Mouse (Mus musculus): ENCODE data around the gene Wt1. TPM values are rescaled to one million over a fixed set of nuclear protein-coding genes. Genes with fewer than 3 reads are reported as not detected.

The Wt1 gene
- polyA plus RNA-seq, 1 experiment = 1.1 TPM

DNA sequence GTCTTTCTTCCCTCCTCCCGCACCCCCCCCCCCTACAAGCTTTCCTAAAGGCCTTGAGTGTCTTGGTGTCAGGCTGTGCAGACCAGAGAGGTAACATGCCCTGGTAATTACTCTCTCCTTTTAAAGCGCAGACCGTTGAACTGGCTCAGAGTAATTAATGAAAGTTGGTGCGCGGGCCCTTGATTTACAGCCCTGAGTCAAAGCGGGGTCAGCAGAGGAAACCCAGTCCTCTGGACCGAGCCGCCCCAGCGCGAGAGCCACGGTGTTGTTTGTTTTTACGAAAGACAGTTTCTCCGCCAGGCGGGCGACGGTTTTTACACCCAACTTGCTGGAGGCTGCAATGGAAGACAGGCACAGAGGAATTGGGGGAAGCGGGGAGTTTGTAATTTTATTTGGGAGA lies 6.0 kb downstream of the Wt1 start:
- Histone ChIP-seq H3K27ac (ENCODE audit: insufficient read depth, low read length) (no peak overlapping the region), H3K4me3 (ENCODE audit: insufficient read depth, low read length) (no peak overlapping the region), H3K4me1 (ENCODE audit: control insufficient read depth, insufficient read depth, low read length) (no peaks in the 10 kb centered on the region)
- no peak for TF ChIP-seq POLR2A (IDR thresholded peaks at IDR 0.05; ENCODE audit: low read depth, low read length)
- no peak for TF ChIP-seq CTCF (IDR thresholded peaks at IDR 0.05; ENCODE audit: borderline replicate concordance, insufficient read depth, low read length)

DNA sequence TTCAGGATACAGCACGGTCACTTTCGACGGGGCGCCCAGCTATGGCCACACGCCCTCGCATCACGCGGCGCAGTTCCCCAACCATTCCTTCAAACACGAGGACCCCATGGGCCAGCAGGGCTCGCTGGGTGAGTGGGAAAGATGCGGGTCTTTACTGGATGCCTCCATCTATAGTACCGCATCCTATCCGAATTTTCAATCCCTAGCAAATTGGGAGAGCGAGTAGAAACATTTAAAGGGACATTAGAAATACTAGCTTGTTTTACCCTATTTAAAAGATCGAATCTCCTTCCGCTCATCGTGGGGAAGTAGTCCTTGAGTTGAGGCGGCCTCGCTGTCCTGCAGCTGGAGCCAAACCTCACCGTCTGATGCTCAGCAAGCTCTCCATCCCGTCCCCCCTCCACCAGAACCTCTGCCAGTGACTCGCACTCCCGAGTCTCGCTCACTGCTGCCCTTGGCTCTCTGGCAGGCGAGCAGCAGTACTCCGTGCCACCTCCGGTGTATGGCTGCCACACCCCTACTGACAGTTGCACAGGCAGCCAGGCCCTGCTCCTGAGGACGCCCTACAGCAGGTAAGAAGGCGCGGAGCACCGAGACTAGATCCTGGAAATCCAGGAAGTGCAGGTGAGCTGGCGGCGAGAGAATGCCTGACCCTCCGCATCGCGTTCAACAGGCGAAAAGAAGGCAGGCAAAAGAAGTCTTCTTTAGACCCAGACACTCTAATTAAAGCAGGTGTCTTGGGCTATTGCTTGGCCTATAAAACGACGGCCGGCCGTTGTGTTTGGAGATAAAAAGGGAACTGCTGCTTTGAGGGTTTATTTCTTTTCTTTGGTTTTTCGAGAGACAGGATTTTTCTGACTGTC lies 6.8 kb downstream of the Wt1 start:
- no peak overlapping the region for H3K27ac ChIP-seq (ENCODE audit: insufficient read depth, low read length)
- H3K4me3 ChIP-seq (ENCODE audit: insufficient read depth, low read length) = no peak overlapping the region
- TF ChIP-seq CTCF (IDR thresholded peaks at IDR 0.05; ENCODE audit: borderline replicate concordance, insufficient read depth, low read length) = no peak
- no peak for TF ChIP-seq POLR2A (IDR thresholded peaks at IDR 0.05; ENCODE audit: low read depth, low read length)
- H3K4me1 ChIP-seq (ENCODE audit: control insufficient read depth, insufficient read depth, low read length) = no peaks in the 10 kb centered on the region

DNA sequence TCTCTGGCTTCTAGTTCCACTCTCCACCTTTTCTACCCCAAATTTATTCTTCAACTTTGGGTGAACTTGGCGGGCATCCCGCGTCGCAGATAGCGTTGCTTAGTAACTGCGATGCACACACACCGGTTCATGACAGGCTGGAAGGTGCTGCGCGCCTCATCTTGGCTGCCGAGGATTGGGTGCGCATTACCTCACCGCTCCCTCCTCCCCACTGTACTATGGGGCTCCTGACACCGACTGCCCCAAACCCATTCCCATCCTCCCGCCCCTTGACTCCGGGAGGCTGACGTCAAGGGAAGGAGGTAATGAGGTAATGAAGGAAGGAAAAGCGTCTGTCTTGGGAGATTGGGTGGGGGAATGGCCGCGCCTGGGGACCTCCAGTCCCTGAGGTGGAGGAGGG lies 8.0 kb downstream of the Wt1 start:
- TF ChIP-seq POLR2A (IDR thresholded peaks at IDR 0.05; ENCODE audit: low read depth, low read length) = no peak
- no peak for TF ChIP-seq CTCF (IDR thresholded peaks at IDR 0.05; ENCODE audit: borderline replicate concordance, insufficient read depth, low read length)
- Histone ChIP-seq H3K4me3 (ENCODE audit: insufficient read depth, low read length) (no peak overlapping the region), H3K4me1 (ENCODE audit: control insufficient read depth, insufficient read depth, low read length) (no peaks in the 10 kb centered on the region), H3K27ac (ENCODE audit: insufficient read depth, low read length) (no peak overlapping the region)

DNA sequence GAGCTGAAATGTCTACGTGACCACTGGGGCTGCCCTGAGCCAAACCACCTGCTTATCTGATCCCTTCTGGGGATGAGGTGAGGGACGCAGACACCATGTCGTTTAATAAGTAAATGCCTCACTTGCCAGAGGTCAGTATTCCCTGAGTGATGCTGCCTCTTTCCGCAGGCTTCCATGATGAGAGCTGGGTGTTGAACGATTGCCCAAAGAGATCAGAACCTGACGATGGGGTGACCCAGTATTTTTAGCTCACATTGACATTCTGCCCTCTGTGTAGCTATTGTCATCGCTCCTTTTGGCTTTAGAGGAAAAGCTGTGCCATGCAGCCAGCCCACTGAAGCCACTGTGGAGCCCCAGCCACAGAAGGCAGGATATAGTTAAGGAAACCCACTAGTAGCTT lies 13.1 kb downstream of the Wt1 start:
- Histone ChIP-seq H3K4me1 (ENCODE audit: control insufficient read depth, insufficient read depth, low read length) (no peaks in the 10 kb centered on the region), H3K4me3 (ENCODE audit: insufficient read depth, low read length) (no peak overlapping the region), H3K27ac (ENCODE audit: insufficient read depth, low read length) (no peak overlapping the region)
- no peak for TF ChIP-seq CTCF (IDR thresholded peaks at IDR 0.05; ENCODE audit: borderline replicate concordance, insufficient read depth, low read length)
- TF ChIP-seq POLR2A (IDR thresholded peaks at IDR 0.05; ENCODE audit: low read depth, low read length) = no peak

DNA sequence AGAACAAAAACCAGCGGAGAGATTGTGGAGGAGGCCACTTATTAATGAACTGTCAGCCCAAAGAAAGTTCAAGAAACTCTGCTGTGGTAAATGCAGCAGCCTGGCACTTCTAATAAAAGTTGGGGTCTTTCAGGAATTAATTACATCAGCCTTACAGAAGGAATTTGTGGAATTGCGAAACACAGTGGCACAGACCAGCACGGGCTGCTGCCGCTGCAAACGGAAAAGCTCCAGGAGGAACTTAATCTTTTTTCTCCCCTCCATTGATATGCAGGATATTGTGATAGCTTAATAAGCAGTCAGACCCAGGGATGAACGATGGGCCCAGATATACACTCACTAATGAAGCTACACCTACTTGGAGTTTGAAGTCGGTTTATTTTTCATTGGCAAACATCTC lies 15.0 kb downstream of the Wt1 start:
- no peak overlapping the region for H3K4me3 ChIP-seq (ENCODE audit: insufficient read depth, low read length)
- H3K27ac ChIP-seq (ENCODE audit: insufficient read depth, low read length) = no peak overlapping the region
- TF ChIP-seq POLR2A (IDR thresholded peaks at IDR 0.05; ENCODE audit: low read depth, low read length) (no peak), CTCF (IDR thresholded peaks at IDR 0.05; ENCODE audit: borderline replicate concordance, insufficient read depth, low read length) (no peak)
- H3K4me1 ChIP-seq (ENCODE audit: control insufficient read depth, insufficient read depth, low read length) = no peaks in the 10 kb centered on the region

DNA sequence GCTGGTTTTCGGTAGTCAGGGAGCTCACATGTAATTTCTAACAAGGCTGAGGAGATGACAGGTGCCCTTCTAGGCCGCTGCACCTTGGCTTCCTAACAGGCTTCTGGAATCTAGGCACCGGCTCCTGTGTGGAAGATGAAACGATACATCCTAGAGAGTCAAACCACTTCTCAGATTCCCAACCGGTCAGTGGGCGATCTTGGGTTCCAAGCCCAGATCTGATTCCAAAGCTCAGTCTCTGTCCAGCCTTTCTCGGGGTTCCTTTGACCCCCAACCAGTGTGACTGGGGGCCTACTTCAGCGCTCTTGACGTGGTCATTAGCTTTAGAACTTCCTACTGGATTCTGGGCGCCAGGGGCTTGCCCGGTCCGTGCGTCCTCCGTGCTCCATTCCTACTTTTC lies 17.4 kb downstream of the Wt1 start:
- no peak overlapping the region for H3K27ac ChIP-seq (ENCODE audit: insufficient read depth, low read length)
- H3K4me1 ChIP-seq (ENCODE audit: control insufficient read depth, insufficient read depth, low read length) = no peaks in the 10 kb centered on the region
- TF ChIP-seq CTCF (IDR thresholded peaks at IDR 0.05; ENCODE audit: borderline replicate concordance, insufficient read depth, low read length) (no peak), POLR2A (IDR thresholded peaks at IDR 0.05; ENCODE audit: low read depth, low read length) (no peak)
- no peak overlapping the region for H3K4me3 ChIP-seq (ENCODE audit: insufficient read depth, low read length)

DNA sequence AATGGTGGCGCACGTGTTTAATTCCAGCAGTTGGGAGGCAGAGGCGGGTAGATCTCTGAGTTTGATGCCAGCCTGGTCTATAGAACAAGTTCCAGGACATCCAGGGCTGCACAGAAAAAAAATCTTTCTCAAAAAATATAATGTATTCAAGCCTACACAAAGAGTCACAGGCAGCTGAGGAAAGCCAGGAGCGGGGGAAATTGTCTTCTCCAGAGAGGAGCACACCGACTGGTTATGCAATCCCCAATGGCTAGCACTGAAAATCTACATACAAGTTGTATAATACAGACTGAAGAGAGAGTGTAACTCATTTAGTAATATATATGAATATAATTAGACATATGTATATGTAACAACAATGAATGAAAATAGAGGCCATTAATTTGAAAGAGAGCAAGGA lies 25.2 kb downstream of the Wt1 start:
- Histone ChIP-seq H3K4me3 (ENCODE audit: insufficient read depth, low read length) (no peak overlapping the region), H3K4me1 (ENCODE audit: control insufficient read depth, insufficient read depth, low read length) (no peaks in the 10 kb centered on the region), H3K27ac (ENCODE audit: insufficient read depth, low read length) (no peak overlapping the region)
- TF ChIP-seq POLR2A (IDR thresholded peaks at IDR 0.05; ENCODE audit: low read depth, low read length) (no peak), CTCF (IDR thresholded peaks at IDR 0.05; ENCODE audit: borderline replicate concordance, insufficient read depth, low read length) (no peak)

DNA sequence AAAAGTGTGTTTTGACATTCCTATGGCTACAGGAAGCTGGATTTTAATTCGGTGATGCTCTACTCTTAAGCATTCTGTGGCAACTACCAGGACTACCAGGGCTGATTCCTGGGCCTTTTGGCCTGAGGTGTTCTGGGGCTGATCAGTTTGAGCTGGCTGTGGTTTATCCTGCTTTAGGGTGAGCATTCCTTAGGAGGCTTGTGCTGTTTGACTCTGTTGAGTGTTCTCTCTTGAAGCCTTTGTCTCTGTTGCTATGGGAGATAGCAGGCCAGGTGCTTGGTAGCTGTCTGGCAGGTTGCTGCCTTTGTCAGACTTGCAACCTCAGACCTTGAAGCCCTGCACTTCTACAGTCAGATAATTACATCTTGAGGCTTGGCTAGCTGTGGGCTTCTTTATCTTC lies 26.7 kb downstream of the Wt1 start:
- TF ChIP-seq POLR2A (IDR thresholded peaks at IDR 0.05; ENCODE audit: low read depth, low read length) = no peak
- no peak for TF ChIP-seq CTCF (IDR thresholded peaks at IDR 0.05; ENCODE audit: borderline replicate concordance, insufficient read depth, low read length)
- H3K4me1 ChIP-seq (ENCODE audit: control insufficient read depth, insufficient read depth, low read length) = no peaks in the 10 kb centered on the region
- H3K4me3 ChIP-seq (ENCODE audit: insufficient read depth, low read length) = no peak overlapping the region
- H3K27ac ChIP-seq (ENCODE audit: insufficient read depth, low read length) = no peak overlapping the region

DNA sequence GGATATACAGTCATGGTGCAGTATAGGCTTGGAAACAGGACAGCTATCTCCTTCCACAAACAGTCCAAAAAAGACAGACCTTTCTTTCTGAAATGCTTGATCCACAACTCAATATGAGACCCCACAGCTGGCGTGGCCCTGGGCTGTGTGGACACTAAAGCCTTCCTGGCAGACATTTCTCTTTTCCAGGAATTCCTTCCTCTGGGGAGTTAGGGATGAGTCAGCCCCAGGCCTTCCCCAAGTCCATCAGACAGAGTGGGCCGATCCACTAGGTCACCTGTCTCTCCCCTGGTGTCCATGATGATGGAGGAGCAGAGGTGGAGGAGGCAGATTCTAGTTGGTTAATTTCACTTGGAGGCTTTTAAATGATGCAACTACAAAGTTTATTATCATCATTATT lies 34.6 kb downstream of the Wt1 start:
- TF ChIP-seq POLR2A (IDR thresholded peaks at IDR 0.05; ENCODE audit: low read depth, low read length) = no peak
- TF ChIP-seq CTCF (IDR thresholded peaks at IDR 0.05; ENCODE audit: borderline replicate concordance, insufficient read depth, low read length) = no peak
- Histone ChIP-seq H3K27ac (ENCODE audit: insufficient read depth, low read length) (no peak overlapping the region), H3K4me1 (ENCODE audit: control insufficient read depth, insufficient read depth, low read length) (no peaks in the 10 kb centered on the region), H3K4me3 (ENCODE audit: insufficient read depth, low read length) (no peak overlapping the region)

DNA sequence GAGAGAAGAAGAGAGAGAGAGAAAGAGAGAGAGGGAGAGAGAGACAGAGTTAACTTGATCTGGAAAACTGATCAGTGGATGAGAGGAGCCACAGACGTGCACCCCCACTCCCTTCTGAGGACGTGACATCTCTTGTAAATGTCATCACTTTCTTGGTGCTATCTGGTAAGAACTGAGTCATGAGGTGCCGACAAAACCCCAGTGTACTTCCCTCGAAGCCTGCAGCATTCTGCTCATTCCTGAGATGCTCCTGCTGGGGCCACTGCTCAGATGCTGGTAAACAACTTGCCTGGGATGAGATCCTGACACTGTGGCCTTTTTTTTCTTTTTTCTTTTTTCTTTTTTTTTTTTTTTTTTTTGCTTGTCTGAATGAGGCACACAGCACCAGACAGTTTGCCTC lies 36.4 kb downstream of the Wt1 start:
- H3K4me3 ChIP-seq (ENCODE audit: insufficient read depth, low read length) = no peak overlapping the region
- TF ChIP-seq POLR2A (IDR thresholded peaks at IDR 0.05; ENCODE audit: low read depth, low read length) (no peak), CTCF (IDR thresholded peaks at IDR 0.05; ENCODE audit: borderline replicate concordance, insufficient read depth, low read length) (no peak)
- H3K4me1 ChIP-seq (ENCODE audit: control insufficient read depth, insufficient read depth, low read length) = no peaks in the 10 kb centered on the region
- H3K27ac ChIP-seq (ENCODE audit: insufficient read depth, low read length) = no peak overlapping the region
